Mouse (Mus musculus): ENCODE data around the gene Agrp.

Agrp gene

DNA sequence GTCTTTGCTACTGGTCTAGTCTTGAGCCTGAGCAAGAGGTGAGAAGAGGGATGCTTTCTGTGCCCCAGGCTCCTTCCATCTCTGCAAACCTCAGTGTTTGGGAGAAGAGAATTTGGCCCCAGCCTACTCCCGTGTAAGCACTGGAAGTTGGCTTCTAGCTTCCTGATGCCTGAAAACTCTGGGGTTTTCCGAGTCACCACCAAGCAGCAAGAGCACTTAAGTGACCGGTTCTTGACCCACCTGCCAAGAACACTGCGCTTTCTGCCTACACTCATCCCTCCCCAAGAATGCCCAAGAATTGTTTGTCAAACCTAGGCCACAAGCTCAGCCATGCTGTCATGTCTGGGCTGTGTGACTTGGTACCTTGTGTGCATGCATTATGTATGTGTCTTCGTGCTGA is 116.7 kb downstream of the Agrp start:
- in situ Hi-C loops (cut with MboI, MseI), result no loop called here

DNA sequence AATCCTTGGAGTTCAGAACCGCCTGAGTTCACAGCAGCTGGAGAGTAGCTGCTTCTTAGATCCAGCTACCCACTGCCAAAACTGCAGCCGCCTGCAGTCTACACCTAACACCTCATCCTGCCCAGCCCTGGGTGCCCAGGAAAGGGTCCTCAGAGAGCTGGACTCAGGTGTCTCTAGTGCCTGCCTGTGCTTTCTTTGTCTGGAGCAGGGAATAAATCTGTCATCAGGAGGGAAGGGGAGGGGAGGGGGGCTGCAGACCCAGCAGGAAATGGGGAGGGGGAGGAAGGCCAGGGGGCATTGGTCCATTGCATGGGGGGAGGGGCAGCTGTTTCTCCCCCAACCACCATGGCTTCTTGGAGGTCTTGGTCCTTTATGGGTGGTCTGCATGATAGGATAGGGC is 117.6 kb downstream of the Agrp start:
- in situ Hi-C loops (cut with MboI, MseI), result no loop called here

DNA sequence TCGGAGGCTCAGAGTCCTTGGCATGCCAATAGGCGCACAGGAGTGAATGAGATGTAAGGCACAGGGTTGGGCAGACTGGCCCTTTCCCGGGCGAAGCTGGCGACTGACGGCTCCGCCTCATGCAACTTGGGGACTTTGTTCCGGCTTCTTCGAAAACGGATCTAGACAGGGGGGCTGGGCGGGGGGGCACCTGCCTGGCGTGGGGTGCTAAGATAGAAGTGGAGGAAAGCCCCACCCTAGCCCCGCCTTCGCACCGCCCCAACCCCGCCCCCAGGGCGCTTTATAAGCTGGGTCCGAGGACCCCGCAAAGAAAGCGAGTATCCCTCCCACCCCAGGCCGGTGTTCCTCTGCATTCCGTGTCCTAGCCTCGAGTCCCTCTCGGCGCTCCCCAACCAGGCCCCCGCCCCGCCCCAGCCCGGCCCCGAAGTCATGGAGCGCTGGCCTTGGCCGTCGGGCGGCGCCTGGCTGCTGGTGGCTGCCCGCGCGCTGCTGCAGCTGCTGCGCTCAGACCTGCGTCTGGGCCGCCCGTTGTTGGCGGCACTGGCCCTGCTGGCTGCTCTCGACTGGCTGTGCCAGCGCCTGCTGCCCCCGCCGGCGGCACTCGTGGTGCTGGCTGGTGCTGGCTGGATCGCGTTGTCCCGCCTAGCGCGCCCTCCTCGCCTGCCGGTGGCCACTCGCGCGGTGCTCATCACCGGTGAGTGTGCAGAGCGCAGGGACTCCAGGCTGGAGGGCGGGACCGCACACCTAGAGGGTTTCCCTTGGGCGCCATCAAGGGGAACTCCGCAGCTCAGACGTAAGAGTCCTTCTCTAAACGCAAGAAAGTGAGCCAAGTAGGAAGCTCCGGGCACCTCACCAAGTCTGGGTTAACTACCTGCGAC is 118.5 kb downstream of the Agrp start, which contains the start of gene Hsd11b2:
Gene Hsd11b2 (plus strand): TSS at position 320 of the 878 bp plus-strand sequence.
- in situ Hi-C loops (cut with MboI, MseI), result no loop called here

DNA sequence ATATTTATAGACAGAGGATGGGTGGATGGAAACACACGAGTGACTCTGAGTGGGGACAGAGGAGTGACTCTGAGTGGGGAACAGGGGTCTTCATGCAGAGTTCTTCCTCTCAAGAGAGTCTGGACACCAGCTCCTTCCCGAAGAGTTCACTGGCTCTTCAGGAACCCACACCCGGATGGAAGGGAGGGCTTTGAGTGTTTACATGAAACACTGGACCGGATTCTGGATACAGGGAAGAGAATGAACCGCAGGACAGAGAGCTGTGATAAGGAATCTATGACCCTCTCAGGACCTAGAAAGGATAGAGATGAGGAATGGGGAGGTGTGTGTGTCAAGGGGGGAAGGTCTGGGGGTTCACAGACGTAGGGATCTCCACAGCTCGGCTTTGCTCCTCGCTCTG is 119.8 kb downstream of the Agrp start:
- in situ Hi-C loops (cut with MboI, MseI), result no loop called here

All from regulatory T cell (primary cell).